Mouse (Mus musculus) heart, embryonic 12.5 days (tissue): ENCODE measurements around the gene Trmt10c. TPM values are rescaled to one million over a fixed set of nuclear protein-coding genes. Genes with fewer than 3 reads are reported as not detected.

Experiments used
- ATAC-seq: fragments of 200-750 bp; cut with Nextera tagmentation; 2 replicates; pipeline ENCODE4 v1.8.0; 2017; ENCODE audit warnings: moderate TSS enrichment, moderate library complexity; ENCODE audit not compliant: insufficient number of reproducible peaks, low FRiP score
- H3K27ac ChIP-seq: fragments of 300-500 bp; sonication (generic); 2 replicates; pipeline ENCODE4 v1.5.1; 2016; ENCODE audit warnings: mild to moderate bottlenecking, moderate library complexity; ENCODE audit not compliant: poor library complexity, severe bottlenecking
- H3K27me3 ChIP-seq: fragments of 300-500 bp; sonication (generic); replicated peaks from 2 replicates; pipeline ENCODE4 v1.6.1; 2016; ENCODE audit warnings: mild to moderate bottlenecking, moderate library complexity
- H3K36me3 ChIP-seq: fragments of 300-500 bp; sonication (generic); 2 replicates; pipeline ENCODE4 v1.6.1; 2016; ENCODE audit warnings: mild to moderate bottlenecking, moderate library complexity
- H3K4me1 ChIP-seq: fragments of 300-500 bp; sonication (generic); replicated peaks from 2 replicates; pipeline ENCODE4 v1.6.1; 2016; ENCODE audit warnings: mild to moderate bottlenecking
- H3K4me2 ChIP-seq: fragments of 300-500 bp; sonication (generic); 2 replicates; pipeline ENCODE4 v1.6.1; 2016; ENCODE audit warnings: mild to moderate bottlenecking, moderate library complexity
- H3K4me3 ChIP-seq: fragments of 300-500 bp; sonication (generic); 2 replicates; pipeline ENCODE4 v1.5.1; 2016; ENCODE audit warnings: mild to moderate bottlenecking
- H3K9ac ChIP-seq: fragments of 300-500 bp; sonication (generic); 2 replicates; pipeline ENCODE4 v1.6.1; 2016; ENCODE audit warnings: mild to moderate bottlenecking, moderate library complexity
- H3K9me3 ChIP-seq: fragments of 300-500 bp; sonication (generic); replicated peaks from 2 replicates; pipeline ENCODE4 v1.6.1; 2016; ENCODE audit warnings: mild to moderate bottlenecking, moderate library complexity
- WGBS: fragments of 180-500 bp; shearing (Covaris S2); methylation state at CpG from one replicate; pipeline ENCODE4 v1.1.7; 2016; 5-methylcytosine and 5-hydroxymethylcytosine counted together
- microRNA-seq: library from miRNA; unstranded; fragments of <30 nt; microRNA quantifications from one replicate; pipeline ENCODE4, GENCODE M21; 2017
- polyA plus RNA-seq: library from polyadenylated mRNA; unstranded; fragments of >200 nt; fragmentation: Nextera tagmentation; extraction: Ambion mirVana; gene quantifications from 2 replicates; pipeline ENCODE4 v1.2.1, GENCODE M21; 2016

Gene Trmt10c
- polyA plus RNA-seq, 1 experiment from 2014 or later = 23.0 TPM

- H3K9ac ChIP-seq = no peak overlapping the region
Observed at GRCm38 (mm10) chr16:56006798-56007197, 30.8 kb downstream of the Trmt10c start.

DNA sequence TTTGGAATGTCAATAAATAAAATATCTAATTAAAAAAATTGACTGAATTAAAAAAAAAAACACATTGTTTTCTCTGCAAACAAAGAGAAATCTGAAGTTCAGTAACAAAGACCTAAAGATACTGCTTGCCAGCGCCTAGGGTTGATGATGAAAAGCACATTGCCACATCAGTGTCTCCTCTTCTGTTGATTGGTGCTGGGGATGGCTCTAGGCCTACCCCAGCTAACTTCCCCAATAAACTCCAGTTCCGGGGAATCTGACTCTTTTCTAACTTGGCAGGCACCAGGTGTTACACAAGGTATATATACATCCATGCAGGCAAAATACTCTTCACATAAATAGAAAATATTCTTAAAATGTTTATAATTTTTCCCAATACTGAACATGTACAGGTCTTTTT lies 43.4 kb downstream of the Trmt10c start:
- WGBS = 94% methylated on average over 2 of the region's 2 CpGs
- no peak for ATAC-seq
- no peaks in the 10 kb centered on the region for H3K9me3 ChIP-seq
- no peak overlapping the region for H3K27ac ChIP-seq
- H3K4me3 ChIP-seq = no peak overlapping the region
- H3K4me2 ChIP-seq = no peak overlapping the region
- peaks cover 43% of the 10 kb centered on the region for H3K36me3 ChIP-seq
- no peaks in the 10 kb centered on the region for H3K27me3 ChIP-seq
- no peak overlapping the region for H3K9ac ChIP-seq
- H3K4me1 ChIP-seq = no peaks in the 10 kb centered on the region

More at GRCm38 (mm10) chr16:56006798-56007197, 30.8 kb downstream of the Trmt10c start:
- Histone ChIP-seq H3K4me1 (no peaks in the 10 kb centered on the region), H3K36me3 (peaks cover 52% of the 10 kb centered on the region), H3K9me3 (no peaks in the 10 kb centered on the region), H3K4me2 (no peak overlapping the region), H3K27me3 (no peaks in the 10 kb centered on the region), H3K27ac (no peak overlapping the region), H3K4me3 (no peak overlapping the region)
- 93% methylated on average over 11 of the region's 11 CpGs for WGBS
- ATAC-seq = no peak

GRCm38 (mm10) chr16:55990311-55990710 lies 47.3 kb downstream of the Trmt10c start:
- Histone ChIP-seq H3K9ac (no peak overlapping the region), H3K4me3 (no peak overlapping the region), H3K36me3 (peaks cover 33% of the 10 kb centered on the region), H3K4me1 (no peaks in the 10 kb centered on the region), H3K9me3 (no peaks in the 10 kb centered on the region), H3K27ac (no peak overlapping the region), H3K27me3 (no peaks in the 10 kb centered on the region), H3K4me2 (no peak overlapping the region)
- WGBS = 85% methylated on average over 4 of the region's 4 CpGs
- no peak for ATAC-seq

- Histone ChIP-seq H3K27me3 (no peaks in the 10 kb centered on the region), H3K9ac (no peak overlapping the region), H3K4me1 (no peaks in the 10 kb centered on the region), H3K36me3 (peaks cover 42% of the 10 kb centered on the region), H3K27ac (no peak overlapping the region), H3K4me3 (no peak overlapping the region), H3K4me2 (no peak overlapping the region), H3K9me3 (no peaks in the 10 kb centered on the region)
- 92% methylated on average over 3 of the region's 3 CpGs for WGBS
- no peak for ATAC-seq
Observed at GRCm38 (mm10) chr16:55986001-55986400, 51.6 kb downstream of the Trmt10c start.

Small RNAs within 50 kb of the gene (microRNA-seq; reads per million reads assigned to microRNA genes)
- gene Gm24047 = not detected

Other genes starting within 250 kb of the Trmt10c start
- 3.1 and 3.3 TPM in 2 replicates for gene Nfkbiz, start 198.9 kb downstream of the Trmt10c start, polyA plus RNA-seq
- gene Nxpe3, start 142.5 kb downstream of the Trmt10c start, polyA plus RNA-seq = 0.66 and 0.74 TPM in 2 replicates
- gene Cep97, start 103.0 kb downstream of the Trmt10c start, polyA plus RNA-seq = 9.8 and 9.9 TPM in 2 replicates
- gene Rpl24, start 71.5 kb downstream of the Trmt10c start, polyA plus RNA-seq = 613 and 621 TPM in 2 replicates
- 14.2 and 17.3 TPM in 2 replicates for gene Zbtb11, start 63.9 kb downstream of the Trmt10c start, polyA plus RNA-seq
- gene Pcnp, start 8.1 kb downstream of the Trmt10c start, polyA plus RNA-seq = 177 and 180 TPM in 2 replicates
- gene Senp7, start 10.5 kb upstream of the Trmt10c start, polyA plus RNA-seq = 20.8 and 24.8 TPM in 2 replicates
- 0.08 and 0.13 TPM in 2 replicates for gene Impg2, start 166.5 kb upstream of the Trmt10c start, polyA plus RNA-seq